Mouse (Mus musculus): ENCODE results near the gene Mea1.

The Mea1 gene

DNA sequence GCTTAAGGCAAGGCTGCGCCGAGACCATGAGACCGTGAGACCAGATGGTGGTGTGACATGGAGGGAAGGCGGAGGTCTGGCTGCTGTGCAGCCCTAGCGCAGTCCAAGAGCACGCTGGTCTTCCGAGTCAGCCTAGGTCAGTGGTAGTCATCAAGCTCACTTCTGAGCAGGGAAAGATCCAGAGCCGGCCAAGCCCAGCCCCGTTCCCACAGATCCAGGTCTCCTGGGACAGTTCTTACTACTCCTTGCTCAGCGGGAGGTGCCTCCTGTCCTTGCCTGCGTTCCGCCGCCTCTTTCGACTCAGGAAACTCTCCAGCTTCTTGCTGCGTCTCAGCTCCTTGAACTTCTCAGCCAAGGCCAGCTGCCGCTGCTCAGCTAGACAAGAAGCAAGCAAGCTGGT, 10.9 kb upstream of the Mea1 start:
- no peak for ATAC-seq (ENCODE audit: insufficient number of reproducible peaks, low FRiP score, low TSS enrichment)

GRCm38 (mm10) chr17:46669911-46670310, 8.7 kb upstream of the Mea1 start:
- no peak for ATAC-seq (ENCODE audit: insufficient number of reproducible peaks, low FRiP score, low TSS enrichment)

- ATAC-seq (ENCODE audit: insufficient number of reproducible peaks, low FRiP score, low TSS enrichment): peak; percentile 87
Observed at GRCm38 (mm10) chr17:46673850-46674529, 4.6 kb upstream of the Mea1 start, which contains the start of gene Rrp36. Rrp36 (minus strand) TSS chr17:46674352.

DNA sequence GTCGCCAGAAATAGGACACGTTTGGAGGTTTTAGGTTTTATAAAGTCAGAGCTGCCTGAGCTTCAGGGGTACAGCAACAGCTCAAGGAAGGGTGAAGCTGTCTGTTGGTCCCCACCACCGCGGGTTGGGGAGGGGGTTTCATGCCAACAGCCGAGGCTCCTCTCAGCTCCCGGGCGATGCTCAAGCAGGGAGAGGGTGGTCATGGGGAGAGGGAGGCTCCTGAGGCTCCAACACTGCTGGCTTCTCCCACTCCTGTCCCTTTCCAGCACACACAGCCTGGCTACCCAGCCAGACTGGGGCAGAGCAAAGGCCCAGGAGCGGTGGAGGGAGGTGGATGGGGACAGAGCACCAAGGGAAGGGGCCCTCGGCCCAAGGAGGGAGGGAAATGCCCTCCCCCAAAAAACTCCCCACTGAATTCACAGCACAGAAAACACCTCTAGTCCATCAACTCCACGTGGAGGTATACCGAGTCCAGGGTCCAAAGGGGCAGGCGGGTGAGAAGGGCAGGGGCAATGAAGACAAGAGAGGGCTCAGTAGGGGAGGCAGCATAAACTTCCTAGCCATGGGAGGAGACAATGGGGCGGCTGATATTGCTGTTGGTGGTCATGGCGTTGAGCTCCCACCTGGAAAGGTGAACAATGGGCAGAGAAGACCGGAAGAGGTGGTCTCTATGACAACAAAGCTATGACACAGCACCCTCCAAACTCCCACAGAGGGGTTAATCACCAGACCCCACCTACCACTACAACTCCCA, 3.9 kb upstream of the Mea1 start:
- ATAC-seq (ENCODE audit: insufficient number of reproducible peaks, low FRiP score, low TSS enrichment): peak; percentile 4; the same call in 1 of the 2 replicates

DNA sequence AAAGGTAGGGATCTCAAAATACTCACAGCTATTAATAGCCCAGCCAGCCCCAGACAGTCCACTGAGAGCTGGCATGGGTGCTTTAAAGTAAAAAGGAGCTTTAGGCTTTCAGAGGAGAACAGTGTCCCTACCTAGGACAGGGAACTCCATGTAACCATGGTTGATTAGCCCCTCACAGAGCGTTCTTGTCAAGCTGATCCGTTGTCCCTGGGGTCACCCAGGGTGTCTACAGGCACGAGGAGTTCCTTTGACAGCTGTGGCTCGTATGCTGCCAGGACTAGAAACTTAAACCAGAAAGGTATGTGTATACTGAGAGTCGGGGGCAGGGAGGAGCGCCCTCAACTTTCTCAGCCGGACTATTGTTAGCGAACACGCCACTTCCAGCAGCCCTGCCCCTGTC, 318 bp downstream of the Mea1 start:
- ATAC-seq (ENCODE audit: insufficient number of reproducible peaks, low FRiP score, low TSS enrichment): no peak

DNA sequence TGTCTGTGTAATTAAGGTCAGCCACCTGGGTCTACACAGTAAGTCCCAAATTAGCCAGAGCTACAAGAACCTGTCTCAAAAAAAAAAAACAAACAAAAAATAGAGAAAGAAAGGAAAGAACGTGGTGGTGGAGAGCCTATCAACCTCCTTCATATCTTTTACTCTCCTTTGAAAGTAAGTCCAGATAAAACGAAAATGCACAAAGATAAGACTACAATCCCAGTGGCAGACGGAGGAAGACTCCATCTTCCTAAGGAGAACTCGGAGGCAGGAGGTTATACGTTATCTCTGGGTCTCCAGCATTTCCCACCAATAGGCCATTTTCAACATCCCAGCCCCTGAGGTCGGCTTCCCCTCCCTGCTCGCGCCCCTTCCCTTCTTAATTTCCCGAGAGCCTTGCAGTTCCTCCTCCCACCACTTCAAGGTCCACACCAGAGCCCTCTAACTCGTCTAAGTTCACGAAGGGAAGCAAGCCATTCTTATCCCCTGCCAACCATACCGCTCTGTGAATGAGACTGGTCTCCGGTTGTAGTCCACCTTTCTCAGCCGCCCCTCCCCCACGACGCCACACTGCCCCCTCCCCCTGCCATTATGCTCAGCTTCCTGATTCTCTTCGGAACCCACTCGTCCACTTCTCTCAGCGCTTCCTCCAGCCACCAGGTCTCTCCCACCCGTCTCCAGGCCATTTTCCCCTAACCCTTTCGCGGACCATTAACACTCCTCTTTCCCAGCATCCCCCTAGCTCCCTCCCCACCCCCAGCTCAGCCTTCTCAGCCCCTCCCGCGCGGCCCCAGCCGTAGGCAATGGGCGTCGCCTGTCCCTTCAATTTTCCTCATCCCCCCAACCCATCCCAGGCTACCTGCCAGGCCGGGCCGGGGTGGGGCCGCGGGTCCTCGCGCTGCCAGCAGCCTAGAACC, 1.5 kb downstream of the Mea1 start:
- no peak; the same call in 1 of the 2 replicates for ATAC-seq (ENCODE audit: insufficient number of reproducible peaks, low FRiP score, low TSS enrichment)

DNA sequence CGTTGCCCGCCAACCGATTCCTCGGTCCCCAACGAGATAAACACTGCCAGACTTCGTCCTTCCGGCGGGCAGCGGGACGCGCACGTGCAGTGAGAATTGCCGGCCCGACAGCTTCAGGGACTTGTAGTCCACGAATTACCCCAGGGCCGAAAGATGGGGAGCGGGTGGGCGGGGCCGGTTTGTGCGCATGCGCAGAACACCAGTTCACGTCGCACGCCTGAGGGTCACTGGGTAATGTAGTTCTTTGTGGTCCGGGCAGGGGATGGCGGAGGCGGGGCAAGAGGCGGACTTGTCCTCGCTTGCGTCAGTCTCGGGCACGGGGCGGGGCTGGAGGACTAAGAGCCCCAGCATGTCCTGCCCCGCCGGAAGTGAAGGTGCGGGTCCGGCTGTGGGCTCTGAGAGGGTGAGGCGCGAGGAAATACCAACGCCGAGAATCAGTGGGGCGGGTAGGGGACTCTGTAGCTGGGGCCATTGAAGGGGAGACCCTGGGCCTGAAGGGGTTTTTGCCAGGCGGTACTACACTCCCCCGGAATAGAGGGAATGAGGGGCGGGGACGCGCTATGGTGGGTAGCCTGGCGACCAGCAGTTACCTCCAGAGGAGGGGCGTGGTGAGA, 2.3 kb downstream of the Mea1 start, which contains the start of gene Klhdc3:
TSS of gene Klhdc3 (minus strand) at position 155 of the 614 bp plus-strand sequence.
- ATAC-seq (ENCODE audit: insufficient number of reproducible peaks, low FRiP score, low TSS enrichment): peak; percentile 88

- ATAC-seq (ENCODE audit: insufficient number of reproducible peaks, low FRiP score, low TSS enrichment): no peak
Observed at GRCm38 (mm10) chr17:46681466-46682118, 3.0 kb downstream of the Mea1 start.

- no peak for ATAC-seq (ENCODE audit: insufficient number of reproducible peaks, low FRiP score, low TSS enrichment)
Observed at GRCm38 (mm10) chr17:46682654-46683389, 4.2 kb downstream of the Mea1 start.

DNA sequence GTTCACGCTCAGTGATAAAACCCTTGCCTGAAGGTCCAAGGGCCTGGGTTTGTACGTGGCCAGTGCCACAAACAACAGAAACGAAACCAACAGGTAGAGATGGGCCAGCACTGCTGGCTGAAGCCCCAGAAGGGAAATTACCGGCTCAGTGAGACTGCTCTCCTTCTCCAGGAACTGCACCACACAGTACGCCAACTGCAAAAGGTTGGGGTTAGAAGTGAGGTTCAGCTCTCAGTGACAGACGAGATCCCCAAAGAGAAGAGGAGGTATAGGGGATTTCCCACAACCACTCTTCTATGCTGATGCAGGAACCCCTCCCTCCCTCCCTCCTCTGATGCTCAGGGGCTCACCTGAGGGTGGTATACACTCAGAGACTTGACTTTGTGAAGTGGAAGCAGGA, 7.3 kb downstream of the Mea1 start:
- no peak for ATAC-seq (ENCODE audit: insufficient number of reproducible peaks, low FRiP score, low TSS enrichment)

DNA sequence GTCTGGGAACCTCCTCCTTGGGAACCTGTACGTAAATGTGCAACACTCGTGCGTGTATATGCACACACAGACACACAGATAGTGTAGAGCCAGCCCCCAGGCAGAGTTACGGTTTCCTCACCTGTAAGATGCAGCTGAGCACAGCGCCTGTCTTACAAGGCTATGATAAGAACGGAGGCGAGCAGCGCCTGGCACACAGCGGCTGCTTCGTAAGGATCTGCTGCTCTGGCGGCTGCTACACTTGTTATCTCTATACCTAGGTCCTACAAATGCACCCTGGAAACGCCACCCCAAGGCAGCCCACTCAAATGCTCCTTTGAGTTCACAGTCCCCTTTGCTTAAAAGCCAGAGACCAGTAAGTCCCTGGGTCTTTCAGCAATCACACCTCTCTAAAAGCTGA, 12.1 kb downstream of the Mea1 start:
- no peak for ATAC-seq (ENCODE audit: insufficient number of reproducible peaks, low FRiP score, low TSS enrichment)

- no peak for ATAC-seq (ENCODE audit: insufficient number of reproducible peaks, low FRiP score, low TSS enrichment)
Observed at GRCm38 (mm10) chr17:46691390-46691789, 12.8 kb downstream of the Mea1 start.

DNA sequence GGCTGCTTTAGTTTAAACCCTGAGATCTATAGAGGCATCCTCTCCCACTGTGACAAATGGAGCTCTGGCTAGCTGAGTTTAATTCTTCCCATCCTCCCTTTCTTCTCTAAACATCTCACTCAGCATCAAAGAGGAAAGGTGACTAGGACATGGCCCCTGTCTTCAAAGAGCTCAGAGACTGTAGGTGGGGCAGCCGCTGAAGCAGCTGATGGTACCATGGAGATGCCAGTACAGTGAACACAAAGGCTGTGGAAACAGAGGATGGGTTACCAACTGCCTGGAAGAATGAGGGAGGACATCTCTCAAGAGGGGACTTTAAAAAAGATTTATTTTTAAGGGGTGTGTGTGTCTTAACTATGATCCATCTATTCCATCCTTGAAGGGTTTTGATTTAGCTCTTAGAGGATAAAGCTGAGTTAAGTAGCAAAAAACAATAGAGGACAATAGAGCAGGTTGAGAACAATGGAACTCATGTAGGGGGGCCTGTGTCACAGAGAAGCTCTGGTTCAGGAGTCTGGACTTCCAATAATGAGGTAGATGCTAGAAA, 16.0 kb downstream of the Mea1 start:
- no peak for ATAC-seq (ENCODE audit: insufficient number of reproducible peaks, low FRiP score, low TSS enrichment)

- no peak for ATAC-seq (ENCODE audit: insufficient number of reproducible peaks, low FRiP score, low TSS enrichment)
Observed at GRCm38 (mm10) chr17:46698515-46698914, 19.9 kb downstream of the Mea1 start.

GRCm38 (mm10) chr17:46699245-46699644, 20.7 kb downstream of the Mea1 start:
- ATAC-seq (ENCODE audit: insufficient number of reproducible peaks, low FRiP score, low TSS enrichment): no peak

GRCm38 (mm10) chr17:46699912-46700311, 21.3 kb downstream of the Mea1 start:
- ATAC-seq (ENCODE audit: insufficient number of reproducible peaks, low FRiP score, low TSS enrichment): no peak

GRCm38 (mm10) chr17:46701489-46701888, 22.9 kb downstream of the Mea1 start:
- ATAC-seq (ENCODE audit: insufficient number of reproducible peaks, low FRiP score, low TSS enrichment): no peak

- no peak for ATAC-seq (ENCODE audit: insufficient number of reproducible peaks, low FRiP score, low TSS enrichment)
Observed at GRCm38 (mm10) chr17:46702100-46702499, 23.5 kb downstream of the Mea1 start.

- ATAC-seq (ENCODE audit: insufficient number of reproducible peaks, low FRiP score, low TSS enrichment): no peak
Observed at GRCm38 (mm10) chr17:46702506-46702905, 23.9 kb downstream of the Mea1 start.

All from cerebellum, adult (tissue).